Mouse (Mus musculus) inflammation-experienced regulatory T-cells, adult 6 months (primary cell): ENCODE measurements around the gene Tex38. TPM values are rescaled to one million over a fixed set of nuclear protein-coding genes. Genes with fewer than 3 reads are reported as not detected.
A peak's percentile ranks its signal among the peaks of the same experiment; 100 is the strongest.

ENCODE experiments used
- ATAC-seq: one replicate; pipeline ENCODE4 v1.8.0; 2017
- polyA plus RNA-seq, 3 experiments: library from polyadenylated mRNA; unstranded; fragments of 100-300 nt; shearing (Covaris generic); gene quantifications; one replicate each; pipeline ENCODE4 v1.2.1; 2017

Gene Tex38
- polyA plus RNA-seq, 3 experiments from 2014 or later: 1.0 TPM; not detected in 2

DNA sequence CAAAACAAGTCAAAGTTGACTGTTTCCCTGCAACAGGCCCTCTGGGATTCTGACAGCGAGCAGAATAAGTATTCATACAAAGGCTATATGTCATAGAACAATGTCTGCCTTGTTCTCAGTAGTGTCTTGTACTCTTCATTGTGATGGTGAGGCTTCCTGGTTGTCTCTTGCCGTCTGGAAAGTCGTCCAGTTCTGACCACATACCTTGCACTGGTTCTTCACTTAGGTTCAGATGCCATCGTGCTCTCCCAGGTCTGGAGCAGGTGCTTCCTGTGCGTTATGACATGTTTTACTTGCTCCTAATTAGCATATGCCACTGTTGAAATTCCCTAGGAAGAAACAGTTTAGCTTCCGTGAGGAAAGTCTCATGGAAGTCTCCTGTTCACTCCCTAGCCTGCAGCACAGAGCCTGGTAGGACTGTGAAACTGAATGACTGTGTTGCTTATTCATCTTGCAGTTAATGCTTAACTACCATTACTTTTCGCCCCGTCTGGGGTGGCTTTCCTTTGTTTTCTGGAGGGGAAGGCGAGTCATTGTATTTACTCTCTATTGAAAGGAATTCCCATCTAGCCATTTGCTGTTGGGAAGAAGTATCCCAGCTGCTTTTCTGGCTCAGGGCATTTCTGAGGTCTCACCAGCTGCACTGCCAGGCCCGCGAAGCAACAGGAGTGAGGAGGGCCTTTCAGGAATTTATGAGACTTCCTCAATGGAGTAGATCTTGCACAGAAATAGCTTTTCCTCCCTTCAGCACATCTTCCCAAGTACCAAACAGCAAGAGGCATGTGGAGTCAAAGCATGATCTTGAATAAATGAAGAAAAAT is 13.0 kb downstream of the Tex38 start:
- ATAC-seq: no peak

DNA sequence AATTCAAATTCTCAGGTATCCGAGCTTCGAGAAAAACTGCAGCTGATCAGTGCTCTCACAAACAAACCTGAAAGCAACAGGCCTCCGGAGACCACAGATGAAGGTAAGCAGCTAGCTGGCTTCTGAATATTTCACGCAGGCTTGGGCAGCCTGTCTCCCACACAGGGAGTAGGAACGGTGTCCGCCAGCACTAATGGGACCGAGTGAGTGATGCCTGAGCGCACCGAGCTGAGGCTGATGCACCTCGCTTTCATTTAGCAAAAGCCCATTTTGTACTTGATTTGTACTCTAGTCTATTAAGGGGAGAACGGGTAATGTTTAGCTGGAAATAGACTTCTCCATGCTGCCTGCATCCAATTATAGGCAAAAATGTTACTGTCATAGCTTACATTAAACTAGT is 16.2 kb downstream of the Tex38 start:
- ATAC-seq: no peak

DNA sequence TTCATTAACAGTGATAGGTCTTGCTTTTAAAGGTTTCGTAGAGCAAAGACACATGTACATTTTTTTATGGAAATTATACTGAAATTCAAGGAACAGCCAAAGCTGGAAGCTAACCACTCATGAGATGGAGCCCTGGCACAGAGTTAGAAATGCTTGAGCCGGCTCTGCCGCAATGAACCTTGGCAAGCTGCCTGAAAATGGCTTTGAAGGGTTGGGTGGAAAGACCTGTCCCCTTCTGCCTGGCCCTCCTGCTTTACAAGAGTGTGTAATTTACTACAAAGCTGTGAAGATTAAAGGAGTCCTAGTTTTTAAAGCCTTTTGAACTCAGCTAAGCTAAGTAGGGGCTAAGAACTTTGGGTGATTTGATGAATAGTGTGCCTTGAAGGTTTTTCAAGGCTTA is 19.6 kb downstream of the Tex38 start:
- no peak for ATAC-seq

DNA sequence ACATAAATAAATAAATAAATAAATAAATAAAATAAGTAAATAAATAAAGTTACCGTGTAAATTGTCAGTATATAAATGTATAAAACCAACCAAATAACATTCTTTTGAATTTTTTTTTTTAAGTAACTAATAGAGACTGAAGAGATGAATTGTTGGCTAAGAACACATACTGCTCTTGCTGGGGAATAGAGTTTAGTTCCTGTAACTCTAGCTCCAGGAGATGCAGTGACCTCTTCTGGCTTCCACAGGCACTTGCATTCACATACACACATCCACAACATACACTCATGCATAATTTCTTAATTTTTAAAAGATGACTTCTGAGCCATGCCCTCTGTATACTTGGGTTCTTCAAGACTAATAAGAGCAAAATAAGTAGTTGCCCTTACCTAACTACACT is 26.0 kb downstream of the Tex38 start:
- no peak for ATAC-seq

DNA sequence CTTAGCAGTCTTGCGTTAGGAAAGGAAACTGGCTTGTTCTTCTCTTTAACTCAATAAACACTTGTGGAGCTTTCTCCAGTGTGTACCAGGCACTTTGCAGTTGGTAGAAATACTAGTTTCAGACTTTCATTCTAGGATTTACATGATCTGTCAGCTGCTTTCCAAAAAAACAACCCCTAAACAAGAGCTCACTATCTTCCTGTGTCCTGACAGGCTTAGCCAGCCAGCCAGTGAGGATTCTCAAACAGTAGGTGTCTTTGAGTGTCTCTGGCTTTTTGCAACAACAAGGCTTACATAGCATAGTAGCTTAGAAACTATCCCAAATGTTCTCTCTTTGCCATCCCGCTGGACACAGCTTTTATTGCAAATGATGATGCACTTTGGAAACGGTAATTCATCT is 26.7 kb downstream of the Tex38 start:
- no peak for ATAC-seq

DNA sequence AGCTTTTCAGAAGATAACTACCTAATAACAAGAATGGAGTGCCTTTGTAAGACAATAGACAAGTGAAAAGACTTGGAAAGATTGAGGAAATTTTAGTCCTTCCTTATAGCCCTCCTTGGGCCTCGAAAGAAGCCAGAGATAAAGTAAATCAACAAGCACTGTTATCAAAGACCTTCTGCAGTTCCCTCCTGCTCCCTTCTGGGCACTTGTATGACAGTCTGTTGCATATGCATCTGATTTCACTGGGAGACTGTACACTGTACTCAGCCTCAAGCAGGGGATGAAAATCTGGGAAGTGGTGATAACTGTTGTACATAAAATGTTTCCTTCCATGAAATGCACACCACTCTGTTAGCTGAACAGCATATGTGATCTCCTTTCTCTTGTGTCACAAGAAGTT is 31.5 kb downstream of the Tex38 start:
- no peak for ATAC-seq

DNA sequence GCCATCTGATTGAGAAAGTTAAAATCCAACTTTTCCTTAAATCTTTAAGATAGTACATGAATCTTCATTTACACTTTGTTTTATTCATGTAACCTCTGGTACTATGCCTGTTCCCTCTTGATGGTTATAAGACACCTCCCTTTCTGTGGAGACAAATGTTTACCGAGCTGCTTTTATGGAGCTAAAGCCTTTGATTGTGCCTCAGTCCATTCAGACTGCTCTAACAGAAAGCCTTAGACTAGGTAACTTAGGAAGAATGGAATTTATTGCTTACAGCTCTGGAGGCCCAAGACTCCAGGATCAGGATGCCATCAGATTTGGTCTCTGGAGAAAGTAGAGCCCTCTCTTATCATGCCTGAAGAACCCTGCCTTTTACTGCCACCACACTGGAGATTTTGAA is 32.6 kb downstream of the Tex38 start:
- ATAC-seq: no peak

DNA sequence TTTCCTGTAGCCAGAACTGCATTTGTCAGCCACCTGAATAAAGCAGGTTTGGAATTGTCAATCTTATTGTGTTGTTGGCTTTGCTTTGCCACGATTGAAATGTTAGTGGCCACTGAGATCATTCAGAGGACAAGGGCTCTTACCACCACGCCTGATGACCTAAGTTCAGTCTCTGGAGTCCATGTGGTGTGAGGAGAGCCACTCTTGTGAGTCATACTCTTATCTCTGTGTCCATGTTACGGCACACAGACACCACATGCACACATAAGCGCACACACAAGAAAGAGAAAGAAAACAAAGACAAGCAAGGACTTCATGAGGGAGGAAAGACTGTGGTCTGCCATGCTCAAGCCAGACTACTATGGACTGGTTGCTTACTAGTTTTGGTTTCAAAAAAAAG is 37.7 kb downstream of the Tex38 start:
- no peak for ATAC-seq

DNA sequence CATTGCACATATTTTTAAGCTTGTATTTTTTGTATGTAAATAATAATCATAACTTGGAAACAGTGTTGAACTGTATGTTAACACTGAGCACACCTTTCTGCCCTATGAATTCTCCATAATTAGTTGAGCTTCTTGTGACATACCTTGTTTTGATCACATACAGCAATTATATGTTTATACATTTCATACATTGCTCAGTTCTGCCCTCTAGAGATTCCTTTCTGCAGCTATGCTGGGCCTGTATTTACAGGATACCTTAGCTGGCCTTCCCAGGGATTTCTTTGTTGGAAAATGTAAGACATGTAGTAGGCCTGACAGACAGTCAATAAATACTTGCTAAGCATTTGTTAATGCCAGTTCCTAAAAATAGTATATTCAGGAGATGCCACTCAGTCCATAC is 38.2 kb downstream of the Tex38 start:
- ATAC-seq: no peak

DNA sequence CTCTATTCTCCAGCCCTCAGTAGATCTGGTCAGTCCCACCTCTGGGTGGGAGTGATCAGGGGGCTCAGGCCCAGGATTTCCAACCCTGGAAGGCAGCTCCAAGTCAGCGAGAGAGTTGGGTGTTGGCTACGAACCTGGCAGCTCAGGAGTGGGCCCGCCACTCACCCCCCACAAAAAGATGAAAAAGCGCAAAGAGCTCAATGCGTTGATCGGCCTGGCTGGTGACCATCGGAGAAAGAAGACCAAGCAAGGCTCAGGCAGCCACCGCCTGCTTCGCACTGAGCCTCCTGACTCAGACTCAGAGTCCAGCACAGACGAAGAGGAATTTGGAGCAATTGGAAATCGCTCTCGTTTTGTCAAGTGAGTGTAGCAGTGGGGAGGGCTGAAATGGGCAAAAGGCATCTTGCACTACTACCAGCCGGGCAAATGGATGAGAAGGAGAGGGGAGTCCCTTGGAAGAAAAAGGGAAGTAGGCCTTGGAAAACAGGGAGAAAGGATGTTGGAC is 42.3 kb downstream of the Tex38 start:
- ATAC-seq: no peak

DNA sequence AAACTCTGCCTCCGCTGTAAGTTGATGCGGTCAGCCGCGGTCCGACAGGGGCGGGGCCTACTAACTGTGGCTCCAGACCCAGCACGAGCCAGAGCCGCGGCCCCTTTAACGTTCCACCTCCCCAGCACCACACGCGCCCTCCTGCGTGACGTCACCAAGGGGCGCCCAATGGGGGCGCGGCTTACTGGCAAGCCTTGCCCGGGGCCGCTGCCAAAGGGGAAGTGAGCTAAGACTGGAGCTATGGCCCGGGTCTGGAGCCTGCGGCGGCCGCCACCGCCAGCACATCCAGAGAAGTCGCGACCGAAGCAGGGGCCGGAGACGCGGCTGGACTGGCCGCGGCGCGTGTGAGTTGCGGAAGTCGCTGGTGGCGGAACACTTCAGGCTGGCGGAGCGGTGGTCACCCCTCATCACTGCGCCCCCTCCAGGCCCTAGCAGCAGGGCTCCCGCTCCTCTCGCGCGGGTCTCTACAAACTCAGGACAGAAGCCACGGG is 43.2 kb downstream of the Tex38 start, which contains the start of gene Efcab14:
Gene Efcab14 (plus strand): TSS at position 194 of the 491 bp plus-strand sequence.
- ATAC-seq: peak; percentile 97

DNA sequence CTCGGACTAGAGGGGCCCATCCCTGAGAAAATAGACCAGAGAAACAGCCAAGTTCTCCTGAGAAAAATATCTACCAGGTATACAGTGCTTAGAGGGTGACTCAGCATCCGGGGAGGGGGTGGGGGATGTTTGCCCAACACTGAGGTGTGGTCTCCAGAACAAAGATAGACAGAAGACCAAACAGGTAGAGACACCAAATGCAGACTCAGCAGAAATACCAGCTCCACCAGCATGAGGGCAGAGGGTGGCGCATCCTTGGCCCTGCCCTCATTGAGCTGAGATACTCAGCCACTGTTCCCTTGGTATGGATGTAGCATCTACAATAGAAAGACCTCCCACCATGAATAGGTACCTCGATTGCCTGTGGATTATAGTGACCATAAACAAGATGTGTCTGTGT is 46.0 kb downstream of the Tex38 start:
- no peak for ATAC-seq

DNA sequence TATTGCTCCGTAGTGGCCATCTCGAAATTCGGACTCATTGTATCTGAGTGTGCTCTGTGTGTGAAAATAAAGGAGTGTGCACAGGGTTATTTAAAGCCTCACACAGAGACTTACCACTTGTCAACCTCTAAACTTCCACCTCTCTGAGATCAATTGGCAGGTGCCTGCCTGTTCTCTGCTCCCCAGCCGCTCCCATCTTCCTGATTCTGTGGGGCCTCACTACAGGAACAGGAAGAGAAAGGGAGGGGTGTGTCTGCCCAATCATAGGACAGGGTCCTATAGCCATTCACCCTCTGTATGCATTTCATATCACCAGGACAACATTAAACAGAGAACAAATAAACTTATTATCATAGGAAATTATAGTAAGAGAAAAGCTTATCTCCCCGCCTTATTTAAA is 47.1 kb downstream of the Tex38 start:
- ATAC-seq: no peak

DNA sequence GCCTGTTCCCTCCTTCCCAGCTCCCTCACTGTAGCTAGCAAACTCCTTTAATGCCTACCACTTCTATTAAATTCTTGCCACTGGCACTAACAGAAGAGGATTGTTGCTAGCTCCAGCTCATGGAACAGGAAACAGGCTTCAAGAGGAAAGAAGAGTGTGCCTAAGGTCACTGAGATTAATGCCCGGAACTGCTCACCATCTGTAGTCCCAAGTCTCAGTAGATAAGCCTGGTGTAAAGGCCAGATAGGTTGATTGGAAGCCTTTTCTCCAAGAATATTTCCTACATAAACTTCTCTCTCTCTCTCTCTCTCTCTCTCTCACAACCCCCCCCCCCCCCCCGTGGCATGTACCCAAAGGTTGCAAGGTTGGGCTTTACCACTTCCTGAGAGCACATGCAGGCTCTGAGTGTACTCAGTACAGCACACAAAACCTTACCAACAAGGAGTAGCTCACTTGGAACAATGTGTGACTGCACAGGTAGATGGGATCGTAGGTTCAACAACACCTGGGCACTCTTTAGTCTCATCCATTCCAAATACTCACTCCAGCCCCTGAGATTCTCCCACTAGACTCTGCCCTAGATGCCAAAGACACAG is 48.5 kb downstream of the Tex38 start:
- ATAC-seq: peak; percentile 51

DNA sequence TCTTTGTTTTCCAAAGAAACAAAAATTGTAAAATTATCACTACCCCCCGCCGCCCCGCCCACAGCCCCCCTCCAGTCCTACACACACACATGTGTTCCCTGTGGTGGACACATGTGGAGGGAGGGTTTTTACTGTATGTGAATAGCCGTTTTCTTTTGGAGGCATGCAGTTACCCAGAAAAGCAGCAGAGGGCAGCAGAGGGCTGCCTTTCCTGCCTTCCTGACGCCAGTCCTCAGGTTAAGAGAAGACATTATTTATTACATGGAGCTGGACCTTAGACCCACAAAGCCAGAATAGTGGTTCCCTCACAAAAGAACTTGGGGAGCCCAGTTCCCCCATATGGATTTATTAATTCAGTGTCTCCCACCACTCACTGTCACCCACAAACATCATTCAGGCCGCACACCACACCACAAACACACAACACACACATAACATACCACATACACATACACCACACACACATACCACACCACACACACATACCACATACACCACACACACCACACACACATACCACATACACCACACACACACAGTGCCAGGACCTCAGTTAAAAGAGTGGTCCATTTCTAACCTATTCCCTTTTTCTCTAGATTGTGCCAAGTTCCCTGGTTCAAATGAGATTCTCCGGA is 49.1 kb downstream of the Tex38 start:
- peak; percentile 76 for ATAC-seq

Other genes with a start within 250 kb of the Tex38 start
- not detected for gene Cyp4a31, start 217.4 kb downstream of the Tex38 start, polyA plus RNA-seq
- gene Cyp4a32, start 180.0 kb downstream of the Tex38 start, polyA plus RNA-seq: not detected
- not detected for gene Cyp4b1, start 133.3 kb downstream of the Tex38 start, polyA plus RNA-seq
- 10 to 100 TPM; 41.0 to 50.5 (median 41.1) TPM for gene Efcab14, start 43.3 kb downstream of the Tex38 start, polyA plus RNA-seq
- 10 to 100 TPM; 17.7 to 20.9 (median 19.0) TPM for gene Atpaf1, start 3.8 kb upstream of the Tex38 start, polyA plus RNA-seq
- 10 to 100 TPM in 2 of 3 experiments, 1 to 10 TPM in 1; 8.4 to 12.4 (median 10.2) TPM for gene Mob3c, start 47.1 kb upstream of the Tex38 start, polyA plus RNA-seq
- 10 to 100 TPM; 34.8 to 45.1 (median 41.8) TPM for gene Mknk1, start 58.2 kb upstream of the Tex38 start, polyA plus RNA-seq
- gene Kncn, start 103.4 kb upstream of the Tex38 start, polyA plus RNA-seq: not detected
- gene 6430628N08Rik, start 109.6 kb upstream of the Tex38 start, polyA plus RNA-seq: not detected
- not detected for gene Dmbx1, start 158.9 kb upstream of the Tex38 start, polyA plus RNA-seq
- gene Faah, start 236.9 kb upstream of the Tex38 start, polyA plus RNA-seq: 10 to 100 TPM; 29.0 to 64.8 (median 60.3) TPM